Mouse (Mus musculus) CH12.LX (cell line): ENCODE measurements around the gene Ipo8.

Experiments used
- CHD2 ChIP-seq: IDR thresholded peaks from 2 replicates; pipeline ENCODE4 v1.6.1; 2011; ENCODE audit warnings: low read length, improper control_type of control experiment
- CTCF ChIP-seq, 2 experiments: IDR thresholded peaks in 1 of 2; conservative IDR thresholded peaks in 1 of 2; 2 replicates each; pipeline ENCODE4 v1.5.1; 2011 to 2012; ENCODE audit warnings: low read depth in 2 of 2, low read length in 2 of 2, improper control_type of control experiment in 1 of 2, inconsistent platforms in 1 of 2, mild to moderate bottlenecking in 1 of 2, moderate library complexity in 1 of 2
- POLR2A ChIP-seq: IDR thresholded peaks from 2 replicates; pipeline ENCODE4 v1.6.1; 2011; ENCODE audit warnings: low read depth, mild to moderate bottlenecking, improper control_type of control experiment, low read length
- SIN3A ChIP-seq: IDR thresholded peaks from 2 replicates; pipeline ENCODE4 v1.6.1; 2012; ENCODE audit warnings: low read length, improper control_type of control experiment, inconsistent platforms
- TBP ChIP-seq: conservative IDR thresholded peaks from 2 replicates; pipeline ENCODE4 v1.6.1; 2011; ENCODE audit warnings: low read depth, low read length, improper control_type of control experiment
- TCF12 ChIP-seq: IDR thresholded peaks from 2 replicates; pipeline ENCODE4 v1.6.1; 2014; ENCODE audit warnings: low read depth, mild to moderate bottlenecking, inconsistent platforms, low read length, improper control_type of control experiment
- ZC3H11A ChIP-seq: IDR thresholded peaks from 2 replicates; pipeline ENCODE4 v1.6.1; 2012; ENCODE audit warnings: low read depth, mild to moderate bottlenecking, inconsistent platforms, low read length, improper control_type of control experiment
- ZMIZ1 ChIP-seq: IDR thresholded peaks from 2 replicates; pipeline ENCODE4 v1.6.1; 2012; ENCODE audit warnings: low read depth, mild to moderate bottlenecking, inconsistent platforms, low read length, improper control_type of control experiment
- ZNF384 ChIP-seq: IDR thresholded peaks from 2 replicates; pipeline ENCODE4 v1.6.1; 2012; ENCODE audit warnings: low read depth, low read length, improper control_type of control experiment, inconsistent platforms

GRCm38 (mm10) chr6:148756535-148756934, 74.7 kb downstream of the Ipo8 start:
- TF ChIP-seq TBP (no peak), ZNF384 (no peak), CHD2 (no peak), SIN3A (no peak), CTCF (conservative IDR thresholded peaks at IDR 0.05 in 1 of 2, IDR thresholded peaks at IDR 0.05 in 1 of 2; ENCODE audit: low read depth in 2 of 2, low read length in 2 of 2) (no peak), POLR2A (no peak), ZC3H11A (no peak), ZMIZ1 (no peak), TCF12 (no peak)
